Mouse (Mus musculus) liver, embryonic 11.5 days (tissue): ENCODE measurements around the gene Igf2bp3. TPM values are rescaled to one million over a fixed set of nuclear protein-coding genes. Genes with fewer than 3 reads are reported as not detected.
"Not testable (repeated sequence)": the region's sequence is repeated elsewhere in the genome, so short reads cannot be mapped to it uniquely, and the experiment has no call there.

Experiments used
- ATAC-seq: fragments of 200-750 bp; cut with Nextera tagmentation; replicated peaks from 2 replicates; pipeline ENCODE4 v1.8.0; 2017; ENCODE audit warnings: moderate number of reproducible peaks, mild to moderate bottlenecking, moderate TSS enrichment, moderate library complexity; ENCODE audit not compliant: low FRiP score
- DNase-seq: peaks from one replicate; pipeline ENCODE4 v3.0.0-alpha.2; 2017; ENCODE audit warnings: low spot score
- H3K27ac ChIP-seq: fragments of 300-500 bp; sonication (generic); 2 replicates; pipeline ENCODE4 v1.5.1; 2014; ENCODE audit warnings: mild to moderate bottlenecking, low read depth, low read length, control low read depth
- H3K27me3 ChIP-seq: fragments of 300-500 bp; sonication (generic); replicated peaks from 2 replicates; pipeline ENCODE4 v1.6.1; 2014; ENCODE audit warnings: low read length, mixed read lengths; ENCODE audit not compliant: control insufficient read depth, insufficient read depth
- H3K36me3 ChIP-seq: fragments of 300-500 bp; sonication (generic); 2 replicates; pipeline ENCODE4 v1.6.1; 2014; ENCODE audit warnings: mild to moderate bottlenecking, low read length, moderate library complexity, mixed read lengths; ENCODE audit not compliant: control insufficient read depth, insufficient read depth
- H3K4me1 ChIP-seq: fragments of 300-500 bp; sonication (generic); replicated peaks from 2 replicates; pipeline ENCODE4 v1.6.1; 2014; ENCODE audit warnings: low read length, mixed read lengths; ENCODE audit not compliant: control insufficient read depth, insufficient read depth
- H3K4me2 ChIP-seq: fragments of 300-500 bp; sonication (generic); 2 replicates; pipeline ENCODE4 v1.6.1; 2014; ENCODE audit warnings: mild to moderate bottlenecking, control low read depth, moderate library complexity
- H3K4me3 ChIP-seq: fragments of 300-500 bp; sonication (generic); 2 replicates; pipeline ENCODE4 v1.5.1; 2014; ENCODE audit warnings: low read depth, low read length, control low read depth
- H3K9ac ChIP-seq: fragments of 300-500 bp; sonication (generic); 2 replicates; pipeline ENCODE4 v1.6.1; 2014; ENCODE audit warnings: low read depth, low read length, control low read depth
- H3K9me3 ChIP-seq: fragments of 300-500 bp; sonication (generic); 2 replicates; pipeline ENCODE4 v1.6.1; 2016; ENCODE audit warnings: low read length, inconsistent platforms, mixed read lengths; ENCODE audit not compliant: control insufficient read depth
- WGBS: fragments of 180-500 bp; shearing (Covaris S2); extraction: QIAGEN DNeasy Blood & Tissue Kit; methylation state at CpG from one replicate; pipeline ENCODE4 v1.1.7; 2014; 5-methylcytosine and 5-hydroxymethylcytosine counted together
- polyA plus RNA-seq: library from polyadenylated mRNA; unstranded; fragments of >200 nt; fragmentation: Nextera tagmentation; extraction: Ambion mirVana; gene quantifications from 2 replicates; pipeline ENCODE4 v1.2.1, GENCODE M21; 2014

Gene Igf2bp3
- 57.8 and 61.5 TPM in 2 replicates for polyA plus RNA-seq

DNA sequence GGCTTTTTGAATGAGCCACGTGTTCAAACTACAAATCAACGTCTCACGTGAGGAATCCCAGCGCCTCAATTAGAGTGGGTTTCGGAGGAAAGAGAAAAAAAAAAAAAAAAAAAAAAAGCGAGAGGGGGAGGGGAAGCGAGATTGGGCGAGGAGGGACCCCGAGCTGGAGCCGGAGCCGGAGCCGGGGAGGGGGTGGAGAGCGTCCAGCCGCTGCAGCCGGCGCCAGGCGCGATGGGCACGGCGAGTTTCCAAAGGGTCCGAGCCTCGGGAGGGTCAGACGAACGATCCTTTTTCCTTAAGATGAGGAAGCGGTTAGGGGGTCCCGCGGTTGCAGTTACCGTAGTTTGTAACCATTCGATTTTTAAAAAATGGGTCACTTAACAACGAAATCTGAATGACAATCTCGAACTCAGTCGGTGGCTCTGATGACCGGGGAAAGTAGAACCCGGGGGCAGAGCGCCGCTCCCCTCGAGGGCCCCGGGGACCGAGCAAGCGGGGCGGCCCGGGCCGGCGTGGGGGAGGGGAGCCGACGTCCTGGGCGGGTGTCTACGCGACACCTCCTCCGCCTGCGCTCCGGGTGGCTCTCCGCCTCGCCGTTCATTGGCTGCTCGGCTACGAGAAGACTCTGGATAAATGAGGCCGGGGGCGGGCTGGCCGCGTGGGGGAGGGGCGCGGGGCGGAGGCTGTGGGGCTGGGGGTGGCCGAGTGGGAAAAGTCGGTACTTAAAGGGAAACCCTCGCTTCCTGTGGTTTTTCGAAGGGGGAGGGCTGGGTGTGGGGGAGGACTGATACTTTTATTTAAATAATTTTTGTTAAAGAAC lies at the start of gene Igf2bp3:
Gene Igf2bp3, minus strand, starts transcription at position 30 of the 820 bp plus-strand sequence.
- Histone ChIP-seq H3K9me3 (no peaks in the 10 kb centered on the region), H3K36me3 (no peaks in the 10 kb centered on the region), H3K9ac (peak within 1 kb of the TSS; percentile 96), H3K4me3 (peak within 1 kb of the TSS; percentile 98), H3K27ac (peak within 1 kb of the TSS; percentile 99), H3K27me3 (no peaks in the 10 kb centered on the region), H3K4me1 (peaks cover 25% of the 10 kb centered on the region), H3K4me2 (peak within 1 kb of the TSS; percentile 99)
- DNase-seq (peak; percentile 96), ATAC-seq (peak; percentile 78)
- 2% methylated on average over 65 of the region's 68 CpGs for WGBS

DNA sequence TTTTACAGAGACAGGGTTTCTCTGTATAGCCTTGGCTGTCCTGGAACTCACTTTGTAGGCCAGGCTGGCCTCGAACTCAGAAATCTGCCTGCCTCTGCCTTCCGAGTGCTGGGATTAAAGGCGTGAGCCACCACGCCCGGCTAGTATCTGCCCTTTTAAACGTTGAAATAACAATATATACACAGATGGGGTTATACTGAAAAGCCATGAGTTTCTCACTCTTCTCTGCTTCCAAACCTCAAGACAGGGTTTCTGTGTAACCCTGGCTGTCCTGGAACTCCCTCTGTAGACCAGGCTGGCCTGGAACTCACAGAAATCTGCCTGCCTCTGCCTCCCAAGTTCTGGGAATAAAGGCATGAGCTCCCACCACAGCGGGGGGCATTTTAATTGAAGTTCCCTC lies 49.7 kb upstream of the Igf2bp3 start:
- not testable (repeated sequence) for H3K36me3 ChIP-seq, H3K27ac ChIP-seq, H3K27me3 ChIP-seq, ATAC-seq, H3K9me3 ChIP-seq, H3K4me3 ChIP-seq, DNase-seq
- peak overlapping the region; percentile 74 for H3K4me2 ChIP-seq
- WGBS = 79% methylated on average over 7 of the region's 7 CpGs
- peak overlapping the region; percentile 95; the same call in 1 of the 2 replicates for H3K9ac ChIP-seq
- H3K4me1 ChIP-seq = peaks cover 22% of the 10 kb centered on the region

DNA sequence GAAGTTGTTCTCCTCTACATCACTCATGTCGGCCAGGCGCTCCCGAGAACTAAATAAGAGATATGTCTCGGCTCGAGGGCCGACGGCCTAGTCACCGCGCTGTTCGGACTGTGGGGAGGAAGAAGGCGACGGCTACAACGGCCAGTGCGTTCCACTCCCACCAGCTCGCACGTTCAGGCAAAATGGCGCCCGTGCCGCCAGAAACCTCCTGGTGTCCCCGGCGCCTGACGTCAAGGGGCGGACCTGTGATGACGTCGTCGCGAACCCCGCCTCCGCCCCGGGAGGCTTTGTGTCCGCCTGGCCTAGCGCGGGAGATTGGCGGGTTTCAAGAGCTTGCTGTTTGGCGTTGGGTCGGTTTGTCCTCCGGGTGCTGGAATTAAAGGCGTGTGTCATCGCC lies 49.1 kb upstream of the Igf2bp3 start, which contains the start of gene Tra2a:
Gene Tra2a, minus strand, starts transcription at position 187 of the 397 bp plus-strand sequence.
- DNase-seq (peak; percentile 96), ATAC-seq (peak; percentile 92)
- H3K9ac ChIP-seq = peak within 1 kb of the TSS; percentile 95
- peaks cover 22% of the 10 kb centered on the region for H3K4me1 ChIP-seq
- no peaks in the 10 kb centered on the region for H3K27me3 ChIP-seq
- under 1% methylated on average over 39 of the region's 39 CpGs for WGBS
- H3K4me3 ChIP-seq = peak within 1 kb of the TSS; percentile 91
- peak within 1 kb of the TSS; percentile 74 for H3K4me2 ChIP-seq
- H3K9me3 ChIP-seq = no peaks in the 10 kb centered on the region
- H3K27ac ChIP-seq = peak within 1 kb of the TSS; percentile 94
- H3K36me3 ChIP-seq = no peaks in the 10 kb centered on the region

DNA sequence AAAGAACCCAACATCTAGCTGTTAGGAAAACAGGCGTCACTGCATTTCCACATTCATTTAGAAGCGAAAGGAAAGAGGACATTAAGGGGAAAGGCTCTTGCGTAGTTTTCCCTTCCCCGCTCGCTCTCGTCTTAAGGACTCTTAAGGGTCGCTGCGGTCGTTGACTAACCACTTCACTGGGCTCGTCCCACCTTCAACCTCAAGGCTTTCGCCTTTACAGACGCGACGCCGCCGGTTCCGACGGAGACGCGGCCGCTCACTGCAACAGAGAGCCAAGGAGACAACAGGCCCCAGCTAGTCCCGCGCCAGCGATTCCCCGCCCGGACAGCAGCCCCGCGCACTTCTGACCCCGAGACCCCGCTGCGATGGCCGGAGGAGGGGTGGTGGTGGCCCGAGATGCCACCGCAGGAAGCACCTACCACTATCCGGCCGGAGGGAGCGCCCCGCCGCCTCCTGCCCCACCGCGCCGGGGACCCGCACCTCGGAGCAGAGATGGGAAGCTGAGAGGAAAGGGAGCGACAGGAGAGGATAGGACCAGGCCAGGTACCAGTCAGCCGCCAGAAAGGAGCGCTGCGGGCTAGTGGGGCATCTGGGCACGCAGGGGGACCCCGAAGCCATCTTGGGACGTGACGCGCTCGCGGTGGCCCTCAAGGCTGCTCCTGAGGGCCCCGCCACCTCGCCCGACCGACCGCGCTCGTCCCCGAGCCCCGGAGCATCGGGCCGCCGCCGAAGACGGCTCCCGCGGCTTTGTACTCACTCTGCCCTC lies 48.5 kb upstream of the Igf2bp3 start:
- Histone ChIP-seq H3K9ac (peak overlapping the region; percentile 95), H3K4me2 (peak overlapping the region; percentile 74), H3K27ac (peak overlapping the region; percentile 94), H3K27me3 (no peaks in the 10 kb centered on the region), H3K9me3 (no peaks in the 10 kb centered on the region), H3K36me3 (no peaks in the 10 kb centered on the region), H3K4me1 (peaks cover 22% of the 10 kb centered on the region), H3K4me3 (peak overlapping the region; percentile 91)
- WGBS = under 1% methylated on average over 71 of the region's 71 CpGs
- DNase-seq = peak; percentile 74
- ATAC-seq = peak; percentile 63

DNA sequence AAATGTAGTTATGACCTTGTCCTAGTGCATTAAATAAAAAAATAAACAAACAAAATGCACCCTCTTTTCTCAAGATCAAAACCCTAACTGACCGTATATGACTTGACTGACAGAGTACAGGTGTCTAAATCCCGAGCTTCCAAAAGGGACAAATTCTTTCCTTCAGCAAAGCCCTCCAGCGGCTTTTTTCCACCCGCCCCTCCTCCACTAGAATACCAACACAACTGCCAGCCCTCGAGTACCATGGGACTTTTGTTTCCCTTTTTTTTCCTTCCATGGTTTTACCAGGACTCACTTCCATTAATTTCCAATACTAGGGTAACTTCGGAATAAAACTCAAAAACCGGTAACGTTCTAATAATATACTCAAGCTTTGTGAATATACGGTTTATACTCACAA lies 47.7 kb upstream of the Igf2bp3 start:
- no peak for ATAC-seq
- Histone ChIP-seq H3K27me3 (no peaks in the 10 kb centered on the region), H3K4me1 (peaks cover 22% of the 10 kb centered on the region), H3K4me3 (peak overlapping the region; percentile 91), H3K4me2 (peak overlapping the region; percentile 74), H3K27ac (no peak overlapping the region), H3K9ac (peak overlapping the region; percentile 95), H3K36me3 (peaks cover 2% of the 10 kb centered on the region; the same call in 1 of the 2 replicates), H3K9me3 (no peaks in the 10 kb centered on the region)
- WGBS = under 1% methylated on average over 9 of the region's 9 CpGs
- no peak for DNase-seq

DNA sequence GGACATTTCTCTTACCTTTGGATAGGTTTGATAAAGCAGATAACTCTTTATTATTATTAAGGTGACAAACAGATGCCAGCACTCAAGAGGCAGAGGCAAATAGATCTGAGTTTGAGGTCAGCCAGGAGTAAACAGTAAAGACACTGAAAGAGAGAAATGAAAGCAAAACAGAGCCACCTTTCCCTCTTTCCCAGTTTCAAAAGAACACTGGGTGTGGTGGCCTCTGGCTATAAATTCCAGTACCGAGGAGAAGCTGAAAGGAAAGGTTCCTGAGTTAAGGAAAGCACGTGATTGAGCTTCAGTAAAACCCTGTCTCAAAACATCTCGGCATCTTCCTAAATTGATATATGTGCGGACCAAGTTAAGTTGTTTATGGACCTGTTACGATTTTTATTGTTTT lies 45.0 kb upstream of the Igf2bp3 start:
- Histone ChIP-seq H3K4me1 (peaks cover 22% of the 10 kb centered on the region), H3K4me2 (peak overlapping the region; percentile 20), H3K9me3 (no peaks in the 10 kb centered on the region), H3K27ac (no peak overlapping the region), H3K36me3 (peaks cover 2% of the 10 kb centered on the region; the same call in 1 of the 2 replicates), H3K9ac (no peak overlapping the region), H3K4me3 (0 out of 2 replicates have a peak overlapping the region, but pooled peaks have one; percentile 3), H3K27me3 (no peaks in the 10 kb centered on the region)
- ATAC-seq = no peak
- no peak for DNase-seq
- WGBS = 61% methylated on average over 5 of the region's 5 CpGs

DNA sequence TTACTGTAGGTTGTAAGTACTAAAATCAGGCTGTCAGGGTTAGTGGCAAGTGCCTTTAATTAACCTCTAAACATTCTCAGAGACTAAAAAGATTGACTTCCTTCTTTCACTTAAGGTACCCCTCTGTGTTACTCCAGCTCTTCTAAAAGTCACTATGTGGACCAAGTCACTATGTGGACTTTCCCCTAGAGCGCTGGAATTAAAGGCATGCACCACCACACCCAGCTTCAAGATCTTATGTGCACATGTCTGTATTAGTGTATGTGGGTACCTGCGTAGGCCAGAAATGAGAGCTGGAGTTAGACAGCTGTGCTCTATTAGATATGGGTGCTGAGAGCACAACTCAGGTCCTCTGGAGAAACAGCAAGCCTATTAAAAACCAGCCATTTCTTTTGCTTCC lies 43.1 kb upstream of the Igf2bp3 start:
- Histone ChIP-seq H3K4me2 (no peak overlapping the region), H3K27me3 (no peaks in the 10 kb centered on the region), H3K36me3 (peaks cover 2% of the 10 kb centered on the region; the same call in 1 of the 2 replicates), H3K4me3 (no peak overlapping the region), H3K4me1 (peaks cover 22% of the 10 kb centered on the region), H3K27ac (no peak overlapping the region), H3K9ac (no peak overlapping the region), H3K9me3 (no peaks in the 10 kb centered on the region)
- WGBS = 89% methylated on average over 2 of the region's 2 CpGs
- no peak for DNase-seq
- no peak for ATAC-seq

DNA sequence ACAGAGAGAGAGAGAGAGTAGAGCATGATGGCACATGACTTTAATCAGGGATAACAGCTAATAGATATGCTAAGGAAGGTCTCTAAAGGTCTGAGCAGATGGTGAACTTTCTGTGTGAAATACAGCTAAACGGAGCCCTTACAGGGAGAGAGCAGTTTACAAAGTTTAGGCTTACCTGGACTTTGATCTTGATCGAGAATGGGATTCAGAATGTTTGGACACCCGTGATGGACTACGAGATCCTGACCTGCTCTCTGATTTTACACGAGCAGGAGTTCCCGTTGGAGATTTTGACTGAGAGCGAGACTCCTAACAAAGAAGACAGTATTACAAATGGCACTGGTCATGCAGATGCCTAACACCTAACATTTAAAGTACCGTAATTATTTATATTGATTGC lies 37.5 kb upstream of the Igf2bp3 start:
- no peaks in the 10 kb centered on the region for H3K9me3 ChIP-seq
- WGBS = 83% methylated on average over 8 of the region's 8 CpGs
- no peak overlapping the region for H3K9ac ChIP-seq
- DNase-seq (no peak), ATAC-seq (no peak)
- no peak overlapping the region for H3K4me3 ChIP-seq
- H3K27me3 ChIP-seq = no peaks in the 10 kb centered on the region
- H3K36me3 ChIP-seq = peaks cover 33% of the 10 kb centered on the region
- no peak overlapping the region for H3K27ac ChIP-seq
- H3K4me2 ChIP-seq = no peak overlapping the region
- no peaks in the 10 kb centered on the region for H3K4me1 ChIP-seq
